Mouse (Mus musculus) liver, postnatal 0 days (tissue): ENCODE results near the gene Ggact. TPM values are rescaled to one million over a fixed set of nuclear protein-coding genes. Genes with fewer than 3 reads are reported as not detected.

Experiments used
- ATAC-seq: fragments of 200-750 bp; cut with Nextera tagmentation; 2 replicates; pipeline ENCODE4 v1.8.0; 2017; ENCODE audit warnings: mild to moderate bottlenecking, moderate library complexity
- DNase-seq: peaks from one replicate; pipeline ENCODE4 v3.0.0-alpha.2; 2016
- H3K27ac ChIP-seq: fragments of 300-500 bp; sonication (generic); 2 replicates; pipeline ENCODE4 v1.5.1; 2014; ENCODE audit warnings: antibody characterized with exemption, moderate library complexity, mild to moderate bottlenecking, low read depth
- H3K27me3 ChIP-seq: fragments of 300-500 bp; sonication (generic); 2 replicates; pipeline ENCODE4 v1.6.1; 2014; ENCODE audit warnings: low read length, control low read depth, mixed read lengths; ENCODE audit not compliant: insufficient read depth
- H3K36me3 ChIP-seq: fragments of 300-500 bp; sonication (generic); replicated peaks from 2 replicates; pipeline ENCODE4 v1.6.1; 2014; ENCODE audit warnings: mild to moderate bottlenecking, control low read depth, low read length, moderate library complexity, mixed read lengths; ENCODE audit not compliant: insufficient read depth
- H3K4me1 ChIP-seq: fragments of 300-500 bp; sonication (generic); 2 replicates; pipeline ENCODE4 v1.6.1; 2014; ENCODE audit warnings: antibody characterized with exemption, mild to moderate bottlenecking, control low read depth; ENCODE audit not compliant: insufficient read depth
- H3K4me2 ChIP-seq: fragments of 300-500 bp; sonication (generic); 2 replicates; pipeline ENCODE4 v1.6.1; 2014; ENCODE audit warnings: low read depth, mild to moderate bottlenecking, low read length, moderate library complexity, mixed read lengths
- H3K4me3 ChIP-seq: fragments of 300-500 bp; sonication (generic); 2 replicates; pipeline ENCODE4 v1.5.1; 2014; ENCODE audit warnings: low read depth, low read length
- H3K9ac ChIP-seq: fragments of 300-500 bp; sonication (generic); replicated peaks from 2 replicates; pipeline ENCODE4 v1.6.1; 2014; ENCODE audit warnings: mild to moderate bottlenecking, moderate library complexity
- H3K9me3 ChIP-seq: fragments of 300-500 bp; sonication (generic); 2 replicates; pipeline ENCODE4 v1.6.1; 2016; ENCODE audit warnings: mild to moderate bottlenecking, control low read depth, low read length, mixed read lengths
- CTCF ChIP-seq: sonication (generic); IDR thresholded peaks from 2 replicates; pipeline ENCODE4 v1.5.1; 2016; ENCODE audit warnings: antibody characterized with exemption, low read depth
- EP300 ChIP-seq: IDR thresholded peaks from 2 replicates; pipeline ENCODE4 v1.6.1; 2016; ENCODE audit warnings: antibody characterized with exemption, low read depth, mild to moderate bottlenecking
- WGBS: fragments of 180-500 bp; shearing (Covaris S2); extraction: QIAGEN DNeasy Blood & Tissue Kit; methylation state at CpG from one replicate; pipeline ENCODE4 v1.1.7; 2014; ENCODE audit not compliant: insufficient replicate concordance; 5-methylcytosine and 5-hydroxymethylcytosine counted together
- polyA plus RNA-seq: library from polyadenylated mRNA; unstranded; fragments of >200 nt; fragmentation: Nextera tagmentation; extraction: Ambion mirVana; gene quantifications from 2 replicates; pipeline ENCODE4 v1.2.1, GENCODE M21; 2015

Ggact gene
- polyA plus RNA-seq, 1 experiment from 2014 or later: 78.4 TPM

- WGBS: 60% methylated on average over 2 of the region's 2 CpGs
- Histone ChIP-seq H3K4me1 (no peaks in the 10 kb centered on the region), H3K9ac (no peak overlapping the region), H3K4me3 (no peak overlapping the region), H3K4me2 (no peak overlapping the region), H3K36me3 (no peaks in the 10 kb centered on the region), H3K9me3 (no peaks in the 10 kb centered on the region), H3K27me3 (no peaks in the 10 kb centered on the region), H3K27ac (no peak overlapping the region)
- ATAC-seq (no peak), DNase-seq (no peak)
- TF ChIP-seq EP300 (no peak), CTCF (no peak)
Observed at GRCm38 (mm10) chr14:122837018-122837417, 76.5 kb downstream of the Ggact start.

- no peaks in the 10 kb centered on the region for H3K4me1 ChIP-seq
- H3K4me3 ChIP-seq: no peak overlapping the region
- DNase-seq (no peak), ATAC-seq (no peak)
- no peak overlapping the region for H3K27ac ChIP-seq
- no peaks in the 10 kb centered on the region for H3K9me3 ChIP-seq
- H3K36me3 ChIP-seq: no peaks in the 10 kb centered on the region
- 50% methylated on average over 4 of the region's 4 CpGs for WGBS
- H3K9ac ChIP-seq: no peak overlapping the region
- TF ChIP-seq CTCF: no peak
- no peak for TF ChIP-seq EP300
- H3K4me2 ChIP-seq: no peak overlapping the region
- H3K27me3 ChIP-seq: no peaks in the 10 kb centered on the region
Observed at GRCm38 (mm10) chr14:122836221-122836620, 77.3 kb downstream of the Ggact start.

- Histone ChIP-seq H3K4me2 (no peak overlapping the region), H3K9me3 (no peaks in the 10 kb centered on the region), H3K36me3 (no peaks in the 10 kb centered on the region), H3K4me1 (no peaks in the 10 kb centered on the region), H3K27me3 (no peaks in the 10 kb centered on the region), H3K9ac (no peak overlapping the region), H3K27ac (no peak overlapping the region), H3K4me3 (no peak overlapping the region)
- 69% methylated on average over 7 of the region's 7 CpGs for WGBS
- TF ChIP-seq CTCF (no peak), EP300 (no peak)
- DNase-seq (no peak), ATAC-seq (no peak)
Observed at GRCm38 (mm10) chr14:122835487-122836190, 77.9 kb downstream of the Ggact start.

GRCm38 (mm10) chr14:122834753-122835152 lies 78.8 kb downstream of the Ggact start:
- 93% methylated on average over 1 of the region's 1 CpGs for WGBS
- Histone ChIP-seq H3K9me3 (no peaks in the 10 kb centered on the region), H3K4me2 (no peak overlapping the region), H3K4me3 (no peak overlapping the region), H3K27me3 (no peaks in the 10 kb centered on the region), H3K9ac (no peak overlapping the region), H3K27ac (no peak overlapping the region), H3K36me3 (no peaks in the 10 kb centered on the region), H3K4me1 (no peaks in the 10 kb centered on the region)
- no peak for DNase-seq
- ATAC-seq: no peak
- TF ChIP-seq EP300 (no peak), CTCF (no peak)

- DNase-seq (no peak), ATAC-seq (no peak)
- Histone ChIP-seq H3K27me3 (no peaks in the 10 kb centered on the region), H3K4me3 (no peak overlapping the region), H3K36me3 (no peaks in the 10 kb centered on the region), H3K9me3 (no peaks in the 10 kb centered on the region), H3K4me1 (no peaks in the 10 kb centered on the region), H3K27ac (no peak overlapping the region), H3K4me2 (no peak overlapping the region), H3K9ac (no peak overlapping the region)
- TF ChIP-seq EP300: no peak
- TF ChIP-seq CTCF: no peak
- 81% methylated on average over 3 of the region's 3 CpGs for whole genome bisulfite sequencing
Observed at GRCm38 (mm10) chr14:122833666-122834065, 79.9 kb downstream of the Ggact start.

- no peaks in the 10 kb centered on the region for H3K9me3 ChIP-seq
- H3K36me3 ChIP-seq: no peaks in the 10 kb centered on the region
- no peak overlapping the region for H3K27ac ChIP-seq
- 76% methylated on average over 1 of the region's 1 CpGs for WGBS
- TF ChIP-seq EP300: no peak
- no peak for TF ChIP-seq CTCF
- no peak overlapping the region for H3K4me2 ChIP-seq
- H3K27me3 ChIP-seq: no peaks in the 10 kb centered on the region
- DNase-seq: no peak
- no peaks in the 10 kb centered on the region for H3K4me1 ChIP-seq
- H3K4me3 ChIP-seq: no peak overlapping the region
- ATAC-seq: no peak
- H3K9ac ChIP-seq: no peak overlapping the region
Observed at GRCm38 (mm10) chr14:122830433-122830832, 83.1 kb downstream of the Ggact start.
